Mouse (Mus musculus) macrophage (primary cell): ENCODE measurements around the gene Pdia3. TPM values are rescaled to one million over a fixed set of nuclear protein-coding genes. Genes with fewer than 3 reads are reported as not detected.
"Not testable (repeated sequence)": the region's sequence is repeated elsewhere in the genome, so short reads cannot be mapped to it uniquely, and the experiment has no call there.

ENCODE experiments used
- H3K27ac ChIP-seq: fragments of 350-480 bp; formaldehyde crosslinking; 2 replicates; pipeline ENCODE4 v1.9.0; 2021
- H3K36me3 ChIP-seq: fragments of 350-480 bp; formaldehyde crosslinking; 2 replicates; pipeline ENCODE4 v1.9.0; 2021; ENCODE audit errors: inconsistent target
- H3K4me3 ChIP-seq: fragments of 350-480 bp; formaldehyde crosslinking; 2 replicates; pipeline ENCODE4 v1.9.0; 2021; ENCODE audit errors: inconsistent target
- H3K79me2 ChIP-seq: fragments of 350-480 bp; formaldehyde crosslinking; 2 replicates; pipeline ENCODE4 v1.9.0; 2021; ENCODE audit errors: inconsistent target
- WGBS: methylation state at CpG from one replicate; pipeline ENCODE4 v1.1.7; 2026; ENCODE audit warnings: inconsistent platforms; ENCODE audit not compliant: missing documents; 5-methylcytosine and 5-hydroxymethylcytosine counted together
- polyA plus RNA-seq: library from polyadenylated mRNA; stranded (reverse); fragments of 250-400 nt; gene quantifications from 3 replicates; pipeline ENCODE4 v1.2.4, GENCODE M21; 2018; ENCODE audit warnings: inconsistent platforms

Pdia3 gene
- polyA plus RNA-seq, 1 experiment from 2014 or later = 654 TPM

DNA sequence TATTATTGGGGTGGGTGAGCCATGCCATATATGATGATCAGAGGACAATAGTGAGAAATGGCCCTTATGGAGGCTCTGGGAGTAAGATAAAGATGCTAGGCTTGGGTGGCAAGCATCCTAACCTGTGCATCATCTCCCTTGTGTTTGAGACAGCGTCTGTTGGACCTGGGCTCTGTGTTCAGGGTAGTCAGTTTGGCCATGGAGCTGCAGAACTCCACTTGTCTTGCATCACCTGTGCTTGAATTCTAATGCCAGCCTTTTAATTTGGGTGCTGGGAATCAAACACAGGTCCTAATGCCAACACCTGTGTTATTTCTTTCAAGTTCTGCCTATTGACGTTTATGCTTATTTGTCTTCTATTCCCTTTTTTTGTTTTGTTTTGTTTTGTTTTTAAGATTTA is 61.7 kb downstream of the Pdia3 start:
- not testable (repeated sequence) for H3K27ac ChIP-seq, H3K4me3 ChIP-seq, H3K36me3 ChIP-seq
- H3K79me2 ChIP-seq = peaks cover 32% of the 10 kb centered on the region
- 100% methylated on average over 2 of the region's 2 CpGs for WGBS

- Histone ChIP-seq H3K27ac (no peak overlapping the region), H3K79me2 (peaks cover 11% of the 10 kb centered on the region), H3K4me3 (no peak overlapping the region), H3K36me3 (no peaks in the 10 kb centered on the region)
- WGBS = 93% methylated on average over 3 of the region's 3 CpGs
Measured at GRCm38 (mm10) chr2:121477491-121478266, 64.1 kb downstream of the Pdia3 start.

DNA sequence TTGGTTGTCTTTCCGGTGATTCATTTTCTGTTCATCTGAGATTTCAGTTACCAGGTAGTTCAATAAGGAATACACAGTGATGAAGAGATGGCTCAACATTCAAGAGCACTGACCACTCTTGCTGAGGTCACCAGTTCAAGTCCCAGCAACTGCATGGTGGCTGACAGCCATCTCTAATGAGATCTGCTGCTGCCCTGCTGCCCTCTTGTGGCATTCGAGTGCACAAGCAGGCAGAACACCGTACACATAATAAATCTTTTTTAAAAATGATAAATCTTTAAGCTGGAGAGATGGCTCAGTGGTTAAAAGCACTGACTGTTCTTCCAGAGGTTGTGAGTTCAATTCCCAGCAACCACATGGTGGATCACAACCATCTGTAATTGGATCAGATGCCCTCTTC is 66.9 kb downstream of the Pdia3 start:
- H3K79me2 ChIP-seq = no peaks in the 10 kb centered on the region
- no peaks in the 10 kb centered on the region for H3K36me3 ChIP-seq
- WGBS = 58% methylated on average over 2 of the region's 3 CpGs
- no peak overlapping the region for H3K4me3 ChIP-seq
- no peak overlapping the region for H3K27ac ChIP-seq

- H3K4me3 ChIP-seq, H3K27ac ChIP-seq, H3K36me3 ChIP-seq, H3K79me2 ChIP-seq: not testable (repeated sequence)
- WGBS = 89% methylated on average over 13 of the region's 13 CpGs
Measured at GRCm38 (mm10) chr2:121480916-121481315, 67.3 kb downstream of the Pdia3 start.

GRCm38 (mm10) chr2:121483576-121483975 is 70.0 kb downstream of the Pdia3 start:
- no peaks in the 10 kb centered on the region for H3K36me3 ChIP-seq
- WGBS = 96% methylated on average over 8 of the region's 8 CpGs
- no peak overlapping the region for H3K27ac ChIP-seq

DNA sequence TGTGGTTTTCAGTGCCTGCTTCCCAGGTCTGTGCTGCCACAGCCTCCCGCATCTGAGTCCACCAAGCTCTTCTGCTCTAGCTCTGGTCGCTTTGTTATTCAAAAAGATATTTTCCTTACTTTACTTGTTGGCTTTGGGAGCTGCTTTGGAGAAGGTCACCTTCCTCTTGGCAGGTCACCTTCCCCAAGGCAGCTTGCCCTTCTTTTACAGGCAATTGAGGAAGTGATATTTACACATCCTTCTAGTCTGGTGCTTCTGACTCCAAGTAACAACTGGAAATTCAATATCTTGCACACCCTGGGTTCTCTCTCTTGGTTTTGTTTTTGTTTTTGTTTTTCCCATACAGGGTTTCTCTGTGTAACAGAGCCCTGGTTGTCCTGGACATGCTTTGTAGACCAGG is 70.8 kb downstream of the Pdia3 start:
- not testable (repeated sequence) for H3K27ac ChIP-seq, H3K36me3 ChIP-seq, H3K79me2 ChIP-seq, H3K4me3 ChIP-seq
- no CpG with 5 or more reads among the region's 2 CpGs for WGBS

More at GRCm38 (mm10) chr2:121483576-121483975, 70.0 kb downstream of the Pdia3 start:
- no peaks in the 10 kb centered on the region for H3K79me2 ChIP-seq
- no peak overlapping the region for H3K4me3 ChIP-seq

Other genes with a start within 250 kb of the Pdia3 start
- 26.7 to 37.4 TPM (median 35.5 TPM) in 3 replicates for gene Tubgcp4, start 243.1 kb upstream of the Pdia3 start, polyA plus RNA-seq
- 16.2 to 24.6 TPM (median 22.3 TPM) in 3 replicates for gene Zscan29, start 242.7 kb upstream of the Pdia3 start, polyA plus RNA-seq
- gene Trp53bp1, start 142.4 kb upstream of the Pdia3 start, polyA plus RNA-seq = 8.6 to 12.8 TPM (median 10.5 TPM) in 3 replicates
- gene Map1a, start 124.2 kb upstream of the Pdia3 start, polyA plus RNA-seq = 0.02 to 0.24 TPM in 2 of 3 replicates, not detected in the other
- gene Ppip5k1, start 58.4 kb upstream of the Pdia3 start, polyA plus RNA-seq = 9.7 to 11.8 TPM (median 10.4 TPM) in 3 replicates
- not detected in 3 replicates for gene Ckmt1, start 56.1 kb upstream of the Pdia3 start, polyA plus RNA-seq
- not detected in 3 replicates for gene Strc, start 26.6 kb upstream of the Pdia3 start, polyA plus RNA-seq
- 0.42 to 0.65 TPM (median 0.48 TPM) in 3 replicates for gene Catsper2, start within 50 bp of the Pdia3 start, polyA plus RNA-seq
- gene Ell3, start 30.5 kb downstream of the Pdia3 start, polyA plus RNA-seq = 0.10 to 0.13 TPM in 2 of 3 replicates, not detected in the other
- gene Serf2, start 35.4 kb downstream of the Pdia3 start, polyA plus RNA-seq = 394 to 858 TPM (median 784 TPM) in 3 replicates
- 13.5 to 25.3 TPM (median 20.5 TPM) in 3 replicates for gene Hypk, start 39.5 kb downstream of the Pdia3 start, polyA plus RNA-seq
- gene Serinc4, start 43.0 kb downstream of the Pdia3 start, polyA plus RNA-seq = 0.15 to 0.50 TPM in 2 of 3 replicates, not detected in the other
- gene Mfap1b, start 60.3 kb downstream of the Pdia3 start, polyA plus RNA-seq = 30.4 to 59.5 TPM (median 36.3 TPM) in 3 replicates
- 25.0 to 47.6 TPM (median 28.9 TPM) in 3 replicates for gene Mfap1a, start 92.9 kb downstream of the Pdia3 start, polyA plus RNA-seq
- gene Wdr76, start 92.9 kb downstream of the Pdia3 start, polyA plus RNA-seq = 3.4 to 10.8 TPM (median 3.4 TPM) in 3 replicates